Mouse (Mus musculus): ENCODE measurements at regions not wholly inside any gene's neighbourhood (a gene's known extent, or its start where the extent isn't known, plus 50 kb on each side); places are given as distances from the start of the nearest gene placed in this dataset.

- Histone ChIP-seq H3K36me3 (ENCODE audit: insufficient read depth, low read length) (no peaks in the 10 kb centered on the region), H3K4me1 (ENCODE audit: insufficient read depth, low read length) (no peaks in the 10 kb centered on the region), H3K9me3 (ENCODE audit: low read length) (no peaks in the 10 kb centered on the region), H3K27ac (ENCODE audit: low read depth, low read length) (no peak overlapping the region), H3K9ac (replicated peaks; ENCODE audit: low read length, poor library complexity, severe bottlenecking) (no peak overlapping the region), H3K4me3 (ENCODE audit: low read depth, low read length) (no peak overlapping the region), H3K4me2 (ENCODE audit: low read depth, low read length, poor library complexity, severe bottlenecking) (no peak overlapping the region), H3K27me3 (ENCODE audit: insufficient read depth, low read length) (no peaks in the 10 kb centered on the region)
- no peak for TF ChIP-seq CTCF (IDR thresholded peaks at IDR 0.05)
- ATAC-seq (ENCODE audit: low FRiP score) (no peak), DNase-seq (ENCODE audit: low spot score) (no peak)
- 83% methylated on average over 6 of the region's 6 CpGs for WGBS
These were observed 515.8 kb upstream of the Gm9747 start for GRCm38 (mm10) chr1:81717091-81717490.

DNA sequence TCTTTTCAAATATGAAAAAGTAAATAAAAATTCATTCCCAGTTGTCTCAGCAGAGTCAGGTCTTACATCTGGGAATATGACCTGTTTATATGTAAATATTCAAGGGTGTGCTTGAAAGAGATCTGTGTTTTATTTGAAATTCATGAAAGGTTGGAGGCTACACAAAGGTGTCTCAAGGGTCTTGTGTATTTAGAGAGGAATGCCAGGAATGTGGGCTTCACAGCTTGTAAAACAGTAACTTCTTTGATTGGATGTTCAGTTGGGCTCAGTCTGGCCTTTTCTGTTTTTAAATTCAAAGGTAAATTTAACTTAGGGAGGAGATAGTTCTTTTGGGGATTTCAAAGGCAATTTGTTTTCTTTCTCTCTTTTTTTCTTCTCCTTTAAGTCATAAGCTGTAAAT, 514.7 kb upstream of the Gm9747 start:
- H3K36me3 ChIP-seq (ENCODE audit: insufficient read depth, low read length) = no peaks in the 10 kb centered on the region
- no peak overlapping the region for H3K4me2 ChIP-seq (ENCODE audit: low read depth, low read length, poor library complexity, severe bottlenecking)
- H3K27ac ChIP-seq (ENCODE audit: low read depth, low read length) = no peak overlapping the region
- DNase-seq (ENCODE audit: low spot score) = no peak
- no peaks in the 10 kb centered on the region for H3K9me3 ChIP-seq (ENCODE audit: low read length)
- no peak for ATAC-seq (ENCODE audit: low FRiP score)
- no peaks in the 10 kb centered on the region for H3K4me1 ChIP-seq (ENCODE audit: insufficient read depth, low read length)
- no peaks in the 10 kb centered on the region for H3K27me3 ChIP-seq (ENCODE audit: insufficient read depth, low read length)
- no peak for TF ChIP-seq CTCF (IDR thresholded peaks at IDR 0.05)
- no peak overlapping the region for H3K9ac ChIP-seq (replicated peaks; ENCODE audit: low read length, poor library complexity, severe bottlenecking)
- no peak overlapping the region for H3K4me3 ChIP-seq (ENCODE audit: low read depth, low read length)

GRCm38 (mm10) chr1:81724859-81725258, 508.1 kb upstream of the Gm9747 start:
- 88% methylated on average over 2 of the region's 2 CpGs for WGBS
- no peak for ATAC-seq (ENCODE audit: low FRiP score)
- Histone ChIP-seq H3K4me3 (ENCODE audit: low read depth, low read length) (no peak overlapping the region), H3K4me1 (ENCODE audit: insufficient read depth, low read length) (no peaks in the 10 kb centered on the region), H3K36me3 (ENCODE audit: insufficient read depth, low read length) (no peaks in the 10 kb centered on the region), H3K9ac (replicated peaks; ENCODE audit: low read length, poor library complexity, severe bottlenecking) (no peak overlapping the region), H3K9me3 (ENCODE audit: low read length) (no peaks in the 10 kb centered on the region), H3K27ac (ENCODE audit: low read depth, low read length) (no peak overlapping the region), H3K27me3 (ENCODE audit: insufficient read depth, low read length) (no peaks in the 10 kb centered on the region), H3K4me2 (ENCODE audit: low read depth, low read length, poor library complexity, severe bottlenecking) (no peak overlapping the region)
- no peak for DNase-seq (ENCODE audit: low spot score)
- TF ChIP-seq CTCF (IDR thresholded peaks at IDR 0.05) = no peak

GRCm38 (mm10) chr1:81726268-81727132, 506.4 kb upstream of the Gm9747 start:
- Histone ChIP-seq H3K36me3 (ENCODE audit: insufficient read depth, low read length) (no peaks in the 10 kb centered on the region), H3K9ac (replicated peaks; ENCODE audit: low read length, poor library complexity, severe bottlenecking) (no peak overlapping the region), H3K9me3 (ENCODE audit: low read length) (no peaks in the 10 kb centered on the region), H3K27me3 (ENCODE audit: insufficient read depth, low read length) (no peaks in the 10 kb centered on the region), H3K27ac (ENCODE audit: low read depth, low read length) (no peak overlapping the region), H3K4me2 (ENCODE audit: low read depth, low read length, poor library complexity, severe bottlenecking) (no peak overlapping the region), H3K4me1 (ENCODE audit: insufficient read depth, low read length) (no peaks in the 10 kb centered on the region), H3K4me3 (ENCODE audit: low read depth, low read length) (no peak overlapping the region)
- no peak for ATAC-seq (ENCODE audit: low FRiP score)
- DNase-seq (ENCODE audit: low spot score) = no peak
- no peak for TF ChIP-seq CTCF (IDR thresholded peaks at IDR 0.05)
- WGBS = 75% methylated on average over 2 of the region's 2 CpGs

GRCm38 (mm10) chr1:81737111-81737833, 495.6 kb upstream of the Gm9747 start:
- ATAC-seq (ENCODE audit: low FRiP score) = no peak

DNA sequence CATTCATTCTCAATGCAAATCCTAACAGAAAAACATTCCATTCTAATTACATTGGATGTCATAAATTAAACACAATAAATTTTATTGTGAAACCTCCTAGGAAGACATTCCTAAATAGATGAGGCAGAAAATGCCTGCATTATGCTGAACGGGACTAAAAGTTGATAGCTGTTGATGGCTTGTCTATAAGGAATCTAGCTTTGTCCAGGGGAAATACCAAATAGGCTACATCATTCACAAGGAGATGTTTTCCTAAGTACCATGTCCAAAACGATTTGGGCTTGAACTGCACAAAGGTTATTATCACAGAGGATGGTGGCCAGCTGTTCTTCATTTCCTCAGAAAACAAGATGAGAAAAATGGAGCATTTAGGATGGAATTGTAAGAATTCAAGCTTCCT, 494.5 kb upstream of the Gm9747 start:
- H3K4me3 ChIP-seq (ENCODE audit: low read depth, low read length) = no peak overlapping the region
- no peak for ATAC-seq (ENCODE audit: low FRiP score)
- no peak overlapping the region for H3K9ac ChIP-seq (replicated peaks; ENCODE audit: low read length, poor library complexity, severe bottlenecking)
- H3K9me3 ChIP-seq (ENCODE audit: low read length) = no peaks in the 10 kb centered on the region
- WGBS = 35% methylated on average over 2 of the region's 2 CpGs
- H3K27ac ChIP-seq (ENCODE audit: low read depth, low read length) = no peak overlapping the region
- no peaks in the 10 kb centered on the region for H3K4me1 ChIP-seq (ENCODE audit: insufficient read depth, low read length)
- DNase-seq (ENCODE audit: low spot score) = no peak
- H3K36me3 ChIP-seq (ENCODE audit: insufficient read depth, low read length) = no peaks in the 10 kb centered on the region
- TF ChIP-seq CTCF (IDR thresholded peaks at IDR 0.05) = no peak
- H3K27me3 ChIP-seq (ENCODE audit: insufficient read depth, low read length) = no peaks in the 10 kb centered on the region
- no peak overlapping the region for H3K4me2 ChIP-seq (ENCODE audit: low read depth, low read length, poor library complexity, severe bottlenecking)

More at GRCm38 (mm10) chr1:81737111-81737833, 495.6 kb upstream of the Gm9747 start:
- Histone ChIP-seq H3K27ac (ENCODE audit: low read depth, low read length) (no peak overlapping the region), H3K4me3 (ENCODE audit: low read depth, low read length) (no peak overlapping the region), H3K4me2 (ENCODE audit: low read depth, low read length, poor library complexity, severe bottlenecking) (no peak overlapping the region), H3K36me3 (ENCODE audit: insufficient read depth, low read length) (no peaks in the 10 kb centered on the region), H3K4me1 (ENCODE audit: insufficient read depth, low read length) (no peaks in the 10 kb centered on the region), H3K9me3 (ENCODE audit: low read length) (no peaks in the 10 kb centered on the region), H3K9ac (replicated peaks; ENCODE audit: low read length, poor library complexity, severe bottlenecking) (no peak overlapping the region), H3K27me3 (ENCODE audit: insufficient read depth, low read length) (no peaks in the 10 kb centered on the region)
- TF ChIP-seq CTCF (IDR thresholded peaks at IDR 0.05) = no peak
- WGBS = 58% methylated on average over 6 of the region's 6 CpGs
- peak; percentile 52 for DNase-seq (ENCODE audit: low spot score)

All from midbrain, postnatal 0 days (tissue).